Mouse (Mus musculus) hindbrain, postnatal 0 days (tissue): Measurements from ENCODE around the gene Ffar2. TPM values are rescaled to one million over a fixed set of nuclear protein-coding genes. Genes with fewer than 3 reads are reported as not detected.

Experiments used
- ATAC-seq: fragments of 200-750 bp; cut with Nextera tagmentation; 2 replicates; pipeline ENCODE4 v1.8.0; 2017; ENCODE audit warnings: mild to moderate bottlenecking, moderate TSS enrichment, moderate library complexity
- DNase-seq: peaks from one replicate; pipeline ENCODE4 v3.0.0-alpha.2; 2015; ENCODE audit warnings: low spot score
- H3K27ac ChIP-seq: fragments of 300-500 bp; sonication (generic); 2 replicates; pipeline ENCODE4 v1.5.1; 2014; ENCODE audit warnings: mild to moderate bottlenecking
- H3K27me3 ChIP-seq: fragments of 300-500 bp; sonication (generic); 2 replicates; pipeline ENCODE4 v1.6.1; 2014; ENCODE audit warnings: low read length, mixed read lengths; ENCODE audit not compliant: insufficient read depth
- H3K36me3 ChIP-seq: fragments of 300-500 bp; sonication (generic); 2 replicates; pipeline ENCODE4 v1.6.1; 2014; ENCODE audit warnings: low read length, mixed read lengths; ENCODE audit not compliant: insufficient read depth
- H3K4me1 ChIP-seq: fragments of 300-500 bp; sonication (generic); 2 replicates; pipeline ENCODE4 v1.6.1; 2014; ENCODE audit warnings: antibody characterized with exemption, low read length, mixed read lengths; ENCODE audit not compliant: insufficient read depth
- H3K4me2 ChIP-seq: fragments of 300-500 bp; sonication (generic); 2 replicates; pipeline ENCODE4 v1.6.1; 2014; ENCODE audit warnings: low read depth, mild to moderate bottlenecking, low read length, moderate library complexity, mixed read lengths
- H3K4me3 ChIP-seq: fragments of 300-500 bp; sonication (generic); 2 replicates; pipeline ENCODE4 v1.5.1; 2014; ENCODE audit warnings: low read length
- H3K9ac ChIP-seq: fragments of 300-500 bp; sonication (generic); replicated peaks from 2 replicates; pipeline ENCODE4 v1.6.1; 2014; ENCODE audit warnings: mild to moderate bottlenecking, low read length, moderate library complexity, mixed read lengths
- H3K9me3 ChIP-seq: fragments of 300-500 bp; sonication (generic); 2 replicates; pipeline ENCODE4 v1.6.1; 2016; ENCODE audit warnings: low read length, mixed read lengths
- CTCF ChIP-seq: IDR thresholded peaks from 2 replicates; pipeline ENCODE4 v1.5.1; 2016; ENCODE audit warnings: antibody characterized with exemption, control low read depth, low read depth
- WGBS: fragments of 180-500 bp; shearing (Covaris S2); extraction: QIAGEN DNeasy Blood & Tissue Kit; methylation state at CpG from one replicate; pipeline ENCODE4 v1.1.7; 2014; 5-methylcytosine and 5-hydroxymethylcytosine counted together
- polyA plus RNA-seq: library from polyadenylated mRNA; unstranded; fragments of >200 nt; fragmentation: Nextera tagmentation; extraction: Ambion mirVana; gene quantifications from 2 replicates; pipeline ENCODE4 v1.2.1, GENCODE M21; 2015
- total RNA-seq: library from RNA; depleted of rRNA; stranded (reverse); fragments of >200 nt; gene quantifications from 2 replicates; pipeline ENCODE4 v1.2.3, GENCODE M21; 2014

The Ffar2 gene
- total and polyA plus RNA-seq, 2 experiments from 2014 or later: 0.16 to 0.23 TPM

- no peaks in the 10 kb centered on the region for H3K9me3 ChIP-seq
- no peak for TF ChIP-seq CTCF
- H3K9ac ChIP-seq: no peak overlapping the region
- no peaks in the 10 kb centered on the region for H3K36me3 ChIP-seq
- DNase-seq: no peak
- 26% methylated on average over 9 of the region's 9 CpGs for WGBS
- ATAC-seq: no peak
- no peak overlapping the region for H3K4me3 ChIP-seq
- no peaks in the 10 kb centered on the region for H3K27me3 ChIP-seq
- no peak overlapping the region for H3K4me2 ChIP-seq
- H3K27ac ChIP-seq: no peak overlapping the region
- no peaks in the 10 kb centered on the region for H3K4me1 ChIP-seq
Measured at GRCm38 (mm10) chr7:30791921-30792320, 31.7 kb downstream of the Ffar2 start.

GRCm38 (mm10) chr7:30790141-30790540 lies 33.4 kb downstream of the Ffar2 start:
- DNase-seq (no peak), ATAC-seq (no peak)
- WGBS: 68% methylated on average over 10 of the region's 10 CpGs
- TF ChIP-seq CTCF: no peak
- no peaks in the 10 kb centered on the region for H3K9me3 ChIP-seq
- H3K4me1 ChIP-seq: no peaks in the 10 kb centered on the region
- H3K4me2 ChIP-seq: no peak overlapping the region
- H3K27me3 ChIP-seq: no peaks in the 10 kb centered on the region
- no peaks in the 10 kb centered on the region for H3K36me3 ChIP-seq
- no peak overlapping the region for H3K27ac ChIP-seq
- H3K9ac ChIP-seq: no peak overlapping the region
- H3K4me3 ChIP-seq: no peak overlapping the region

- Histone ChIP-seq H3K9me3 (no peaks in the 10 kb centered on the region), H3K4me1 (no peaks in the 10 kb centered on the region), H3K27ac (no peak within 1 kb of the TSS), H3K9ac (no peak within 1 kb of the TSS), H3K4me2 (no peak within 1 kb of the TSS), H3K4me3 (no peak within 1 kb of the TSS), H3K36me3 (no peaks in the 10 kb centered on the region), H3K27me3 (no peaks in the 10 kb centered on the region)
- 56% methylated on average over 15 of the region's 15 CpGs for WGBS
- DNase-seq (no peak), ATAC-seq (no peak)
- no peak for TF ChIP-seq CTCF
Measured at GRCm38 (mm10) chr7:30787377-30788022, 36.1 kb downstream of the Ffar2 start, which contains the start of gene Krtdap. Gene Krtdap, plus strand, starts transcription at chr7:30787896.

DNA sequence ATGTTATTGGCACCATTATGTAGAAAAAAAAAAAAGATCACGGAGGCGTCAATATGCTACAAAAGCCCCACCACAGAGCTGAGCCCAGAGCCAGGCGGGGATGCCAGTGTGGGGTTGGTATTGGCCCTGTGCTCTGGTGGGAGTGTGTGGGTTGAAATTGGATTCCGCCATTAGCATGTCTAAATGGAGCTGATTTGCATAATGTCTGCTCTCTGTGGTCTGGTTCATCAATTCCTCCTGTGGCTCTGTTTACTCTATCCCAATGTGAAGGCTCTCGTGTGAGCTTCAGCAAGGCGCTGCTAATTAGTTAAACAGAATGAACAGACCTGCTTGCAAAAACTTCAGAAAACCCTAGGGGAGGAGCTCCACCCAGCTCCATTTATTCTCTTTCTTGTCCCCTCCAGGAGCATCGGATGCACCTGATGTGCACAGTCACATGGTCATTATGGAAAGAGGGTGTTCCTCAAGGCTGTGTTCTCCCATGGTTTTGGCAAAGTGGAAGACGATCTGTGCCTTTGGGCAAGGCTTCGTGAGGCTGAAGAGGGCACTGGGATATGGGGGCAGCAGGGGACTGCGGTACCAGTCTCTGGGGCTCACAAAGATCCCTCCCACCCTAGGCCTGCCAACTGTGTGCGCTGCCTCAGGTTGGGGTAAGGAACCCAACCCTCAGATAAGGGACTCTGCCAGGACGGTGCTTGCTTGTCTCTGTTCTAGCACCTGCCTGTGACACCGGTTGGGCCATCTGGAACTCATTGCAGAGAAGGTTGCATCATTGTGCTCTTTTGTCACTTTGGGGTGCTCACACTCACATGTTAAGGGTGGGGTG lies 37.6 kb downstream of the Ffar2 start:
- Histone ChIP-seq H3K27ac (peak overlapping the region; percentile 7; the same call in 1 of the 2 replicates), H3K9me3 (no peaks in the 10 kb centered on the region), H3K9ac (no peak overlapping the region), H3K4me1 (no peaks in the 10 kb centered on the region), H3K36me3 (no peaks in the 10 kb centered on the region), H3K4me3 (no peak overlapping the region), H3K4me2 (no peak overlapping the region), H3K27me3 (no peaks in the 10 kb centered on the region)
- ATAC-seq (peak; percentile 81), DNase-seq (peak; percentile 46)
- 45% methylated on average over 13 of the region's 13 CpGs for WGBS
- no peak for TF ChIP-seq CTCF

DNA sequence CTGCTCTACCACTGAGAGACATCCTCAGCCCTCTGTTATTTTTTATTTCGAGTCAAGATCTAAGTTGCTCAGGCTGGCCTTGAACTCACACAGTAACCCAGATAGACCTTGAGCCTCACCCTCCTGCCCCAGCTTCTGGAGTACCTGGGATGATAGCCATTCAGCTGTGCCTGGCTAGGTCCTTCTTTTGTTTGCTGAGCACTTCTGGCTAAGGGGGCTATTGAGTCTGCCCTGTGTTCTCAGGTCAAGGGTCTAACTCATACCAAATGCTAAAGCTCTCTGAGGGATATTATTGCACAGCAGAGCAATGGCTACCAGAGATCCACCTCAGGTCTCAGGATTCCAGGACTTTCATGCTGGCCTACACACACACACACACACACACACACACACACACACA lies 38.4 kb downstream of the Ffar2 start:
- no peaks in the 10 kb centered on the region for H3K27me3 ChIP-seq
- no peak overlapping the region for H3K4me2 ChIP-seq
- no peak overlapping the region for H3K27ac ChIP-seq
- no peak overlapping the region for H3K9ac ChIP-seq
- no peaks in the 10 kb centered on the region for H3K36me3 ChIP-seq
- DNase-seq: no peak
- no peak for ATAC-seq
- H3K4me3 ChIP-seq: no peak overlapping the region
- H3K9me3 ChIP-seq: no peaks in the 10 kb centered on the region
- no peaks in the 10 kb centered on the region for H3K4me1 ChIP-seq
- 61% methylated on average over 1 of the region's 1 CpGs for WGBS
- no peak for TF ChIP-seq CTCF

DNA sequence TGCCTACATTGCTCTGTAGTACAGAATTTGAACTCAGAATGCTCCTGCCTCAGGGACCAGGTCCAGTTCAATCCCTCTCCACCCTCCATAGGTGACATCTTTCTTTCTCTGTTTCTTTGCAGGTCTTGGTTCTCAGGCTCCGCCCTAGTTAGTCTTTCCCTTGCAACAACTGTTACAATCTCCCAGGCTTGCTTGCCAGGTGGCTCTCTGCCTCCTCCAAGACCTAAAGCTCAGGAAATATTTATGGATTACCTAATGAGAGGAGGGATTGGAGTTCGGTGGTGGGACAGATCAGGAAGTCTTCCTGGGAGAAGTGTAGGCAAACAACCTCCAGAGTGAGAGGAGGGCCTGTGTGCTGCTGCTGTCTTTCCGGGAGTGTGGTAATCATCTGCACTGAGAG lies 40.9 kb downstream of the Ffar2 start:
- ATAC-seq: no peak
- no peaks in the 10 kb centered on the region for H3K9me3 ChIP-seq

GRCm38 (mm10) chr7:30781792-30782191 lies 41.8 kb downstream of the Ffar2 start:
- peak; percentile 42 for TF ChIP-seq CTCF
- H3K9me3 ChIP-seq: no peaks in the 10 kb centered on the region
- 71% methylated on average over 4 of the region's 4 CpGs for WGBS
- H3K4me2 ChIP-seq: no peak overlapping the region
- no peak overlapping the region for H3K4me3 ChIP-seq
- H3K27me3 ChIP-seq: no peaks in the 10 kb centered on the region
- H3K36me3 ChIP-seq: no peaks in the 10 kb centered on the region
- DNase-seq (no peak), ATAC-seq (no peak)
- no peak overlapping the region for H3K27ac ChIP-seq
- no peak overlapping the region for H3K9ac ChIP-seq
- no peaks in the 10 kb centered on the region for H3K4me1 ChIP-seq

More for the DNA sequence above, 40.9 kb downstream of the Ffar2 start:
- H3K4me2 ChIP-seq: no peak overlapping the region
- H3K4me1 ChIP-seq: no peaks in the 10 kb centered on the region
- H3K27ac ChIP-seq: no peak overlapping the region
- no peak for DNase-seq
- no peak overlapping the region for H3K9ac ChIP-seq
- no peak for TF ChIP-seq CTCF
- no peaks in the 10 kb centered on the region for H3K27me3 ChIP-seq
- WGBS: 90% methylated on average over 3 of the region's 3 CpGs
- no peaks in the 10 kb centered on the region for H3K36me3 ChIP-seq
- H3K4me3 ChIP-seq: no peak overlapping the region
